Mouse (Mus musculus) lung, postnatal 0 days (tissue): ENCODE results near the gene Plekhn1. TPM values are rescaled to one million over a fixed set of nuclear protein-coding genes. Genes with fewer than 3 reads are reported as not detected.

Source experiments
- ATAC-seq: fragments of 200-750 bp; cut with Nextera tagmentation; 2 replicates; pipeline ENCODE4 v1.8.0; 2017; ENCODE audit warnings: moderate library complexity
- DNase-seq: peaks from one replicate; pipeline ENCODE4 v3.0.0-alpha.2; 2016; ENCODE audit warnings: low spot score
- H3K27ac ChIP-seq: fragments of 300-500 bp; sonication (generic); 2 replicates; pipeline ENCODE4 v1.5.1; 2014; ENCODE audit warnings: antibody characterized with exemption, mild to moderate bottlenecking, low read length, mixed read lengths
- H3K27me3 ChIP-seq: fragments of 300-500 bp; sonication (generic); replicated peaks from 2 replicates; pipeline ENCODE4 v1.6.1; 2014; ENCODE audit warnings: low read length, mixed read lengths; ENCODE audit not compliant: insufficient read depth
- H3K36me3 ChIP-seq: fragments of 300-500 bp; sonication (generic); 2 replicates; pipeline ENCODE4 v1.6.1; 2014; ENCODE audit warnings: low read length, mixed read lengths; ENCODE audit not compliant: insufficient read depth
- H3K4me1 ChIP-seq: fragments of 300-500 bp; sonication (generic); 2 replicates; pipeline ENCODE4 v1.6.1; 2014; ENCODE audit warnings: antibody characterized with exemption, low read depth, low read length, mixed read lengths; ENCODE audit not compliant: insufficient read depth
- H3K4me2 ChIP-seq: fragments of 300-500 bp; sonication (generic); replicated peaks from 2 replicates; pipeline ENCODE4 v1.6.1; 2014; ENCODE audit warnings: low read depth, mild to moderate bottlenecking, low read length, moderate library complexity, mixed read lengths
- H3K4me3 ChIP-seq: fragments of 300-500 bp; sonication (generic); 2 replicates; pipeline ENCODE4 v1.5.1; 2014; ENCODE audit warnings: low read depth, low read length
- H3K9ac ChIP-seq: fragments of 300-500 bp; sonication (generic); replicated peaks from 2 replicates; pipeline ENCODE4 v1.6.1; 2014; ENCODE audit warnings: low read depth, mild to moderate bottlenecking
- H3K9me3 ChIP-seq: fragments of 300-500 bp; sonication (generic); 2 replicates; pipeline ENCODE4 v1.6.1; 2016; ENCODE audit warnings: low read length, mixed read lengths
- CTCF ChIP-seq: IDR thresholded peaks from 2 replicates; pipeline ENCODE4 v1.5.1; 2016; ENCODE audit warnings: antibody characterized with exemption, mild to moderate bottlenecking
- EP300 ChIP-seq: IDR thresholded peaks from 2 replicates; pipeline ENCODE4 v1.6.1; 2016; ENCODE audit warnings: antibody characterized with exemption, mild to moderate bottlenecking, control low read depth
- WGBS: fragments of 180-500 bp; shearing (Covaris S2); extraction: QIAGEN DNeasy Blood & Tissue Kit; methylation state at CpG from one replicate; pipeline ENCODE4 v1.1.7; 2014; 5-methylcytosine and 5-hydroxymethylcytosine counted together
- microRNA-seq: library from miRNA; unstranded; fragments of <30 nt; microRNA quantifications from one replicate; pipeline ENCODE4, GENCODE M21; 2016
- polyA plus RNA-seq: library from polyadenylated mRNA; unstranded; fragments of >200 nt; fragmentation: Nextera tagmentation; extraction: Ambion mirVana; gene quantifications from 2 replicates; pipeline ENCODE4 v1.2.1, GENCODE M21; 2015

Plekhn1 gene
- polyA plus RNA-seq, 1 experiment from 2014 or later, result 11.2 TPM

GRCm38 (mm10) chr4:156171828-156172227 lies 62.8 kb downstream of the Plekhn1 start:
- TF ChIP-seq CTCF, result no peak
- no peak for TF ChIP-seq EP300
- 87% methylated on average over 11 of the region's 11 CpGs for WGBS
- no peak for DNase-seq
- H3K4me2 ChIP-seq, result no peak overlapping the region
- no peak for ATAC-seq
- H3K27ac ChIP-seq, result no peak overlapping the region
- H3K9me3 ChIP-seq, result no peaks in the 10 kb centered on the region
- no peaks in the 10 kb centered on the region for H3K27me3 ChIP-seq
- no peak overlapping the region for H3K4me3 ChIP-seq
- H3K9ac ChIP-seq, result no peak overlapping the region
- no peaks in the 10 kb centered on the region for H3K4me1 ChIP-seq
- peaks cover 71% of the 10 kb centered on the region; the same call in 1 of the 2 replicates for H3K36me3 ChIP-seq

Small RNA genes within 50 kb of the gene (microRNA-seq; reads per million reads assigned to microRNA genes)
- 0.73 reads per million for gene Mir7658

Other genes starting within 250 kb of the Plekhn1 start
- gene B3galt6, start 242.2 kb downstream of the Plekhn1 start, polyA plus RNA-seq, result 6.8 TPM in 2 replicates
- 155 and 166 TPM in 2 replicates for gene Sdf4, start 242.0 kb downstream of the Plekhn1 start, polyA plus RNA-seq
- 4.9 and 5.2 TPM in 2 replicates for gene Tnfrsf4, start 221.0 kb downstream of the Plekhn1 start, polyA plus RNA-seq
- 1.6 and 1.9 TPM in 2 replicates for gene Tnfrsf18, start 208.7 kb downstream of the Plekhn1 start, polyA plus RNA-seq
- gene Ttll10, start 175.4 kb downstream of the Plekhn1 start, polyA plus RNA-seq, result 2.1 and 2.5 TPM in 2 replicates
- gene 9430015G10Rik, start 124.9 kb downstream of the Plekhn1 start, polyA plus RNA-seq, result 5.9 and 6.8 TPM in 2 replicates
- 0.07 TPM in 1 of 2 replicates, not detected in the other for gene Rnf223, start 104.3 kb downstream of the Plekhn1 start, polyA plus RNA-seq
- 70.1 and 85.7 TPM in 2 replicates for gene Agrn, start 37.4 kb downstream of the Plekhn1 start, polyA plus RNA-seq
- gene Isg15, start 34.0 kb downstream of the Plekhn1 start, polyA plus RNA-seq, result 11.8 and 13.8 TPM in 2 replicates
- gene AW011738, start 31.6 kb downstream of the Plekhn1 start, polyA plus RNA-seq, result 4.0 and 5.1 TPM in 2 replicates
- 0.46 and 0.56 TPM in 2 replicates for gene Perm1, start 19.0 kb downstream of the Plekhn1 start, polyA plus RNA-seq
- gene Noc2l, start 1.2 kb upstream of the Plekhn1 start, polyA plus RNA-seq, result 18.7 and 19.8 TPM in 2 replicates
- 0.12 and 0.24 TPM in 2 replicates for gene Samd11, start 20.8 kb upstream of the Plekhn1 start, polyA plus RNA-seq
- not detected in 2 replicates for gene Vmn2r-ps159, start 96.2 kb upstream of the Plekhn1 start, polyA plus RNA-seq